Mouse (Mus musculus) hindbrain, embryonic 15.5 days (tissue): ENCODE measurements at regions not wholly inside any gene's neighbourhood (a gene's known extent, or its start where the extent isn't known, plus 50 kb on each side); places are given as distances from the start of the nearest gene placed in this dataset.

ENCODE experiments used
- ATAC-seq: fragments of 200-750 bp; cut with Nextera tagmentation; 2 replicates; pipeline ENCODE4 v1.8.0; 2017; ENCODE audit warnings: low read depth, moderate number of reproducible peaks, moderate TSS enrichment; ENCODE audit not compliant: low FRiP score
- H3K27ac ChIP-seq: fragments of 300-500 bp; sonication (generic); replicated peaks from 2 replicates; pipeline ENCODE4 v1.5.1; 2015; ENCODE audit warnings: mild to moderate bottlenecking, inconsistent platforms
- H3K27me3 ChIP-seq: fragments of 300-500 bp; sonication (generic); 2 replicates; pipeline ENCODE4 v1.6.1; 2015; ENCODE audit warnings: control low read depth, inconsistent platforms
- H3K36me3 ChIP-seq: fragments of 300-500 bp; sonication (generic); 2 replicates; pipeline ENCODE4 v1.6.1; 2015; ENCODE audit warnings: control low read depth, inconsistent platforms
- H3K4me1 ChIP-seq: fragments of 300-500 bp; sonication (generic); replicated peaks from 2 replicates; pipeline ENCODE4 v1.6.1; 2015; ENCODE audit warnings: control low read depth, inconsistent platforms
- H3K4me2 ChIP-seq: fragments of 300-500 bp; sonication (generic); 2 replicates; pipeline ENCODE4 v1.6.1; 2015; ENCODE audit warnings: moderate library complexity, mild to moderate bottlenecking, inconsistent platforms
- H3K4me3 ChIP-seq: fragments of 300-500 bp; sonication (generic); 2 replicates; pipeline ENCODE4 v1.5.1; 2015; ENCODE audit warnings: mild to moderate bottlenecking, inconsistent platforms
- H3K9ac ChIP-seq: fragments of 300-500 bp; sonication (generic); 2 replicates; pipeline ENCODE4 v1.6.1; 2015; ENCODE audit warnings: inconsistent platforms
- H3K9me3 ChIP-seq: fragments of 300-500 bp; sonication (generic); 2 replicates; pipeline ENCODE4 v1.6.1; 2016; ENCODE audit warnings: control low read depth, inconsistent platforms
- WGBS: fragments of 180-500 bp; shearing (Covaris S2); methylation state at CpG from one replicate; pipeline ENCODE4 v1.1.7; 2015; 5-methylcytosine and 5-hydroxymethylcytosine counted together

DNA sequence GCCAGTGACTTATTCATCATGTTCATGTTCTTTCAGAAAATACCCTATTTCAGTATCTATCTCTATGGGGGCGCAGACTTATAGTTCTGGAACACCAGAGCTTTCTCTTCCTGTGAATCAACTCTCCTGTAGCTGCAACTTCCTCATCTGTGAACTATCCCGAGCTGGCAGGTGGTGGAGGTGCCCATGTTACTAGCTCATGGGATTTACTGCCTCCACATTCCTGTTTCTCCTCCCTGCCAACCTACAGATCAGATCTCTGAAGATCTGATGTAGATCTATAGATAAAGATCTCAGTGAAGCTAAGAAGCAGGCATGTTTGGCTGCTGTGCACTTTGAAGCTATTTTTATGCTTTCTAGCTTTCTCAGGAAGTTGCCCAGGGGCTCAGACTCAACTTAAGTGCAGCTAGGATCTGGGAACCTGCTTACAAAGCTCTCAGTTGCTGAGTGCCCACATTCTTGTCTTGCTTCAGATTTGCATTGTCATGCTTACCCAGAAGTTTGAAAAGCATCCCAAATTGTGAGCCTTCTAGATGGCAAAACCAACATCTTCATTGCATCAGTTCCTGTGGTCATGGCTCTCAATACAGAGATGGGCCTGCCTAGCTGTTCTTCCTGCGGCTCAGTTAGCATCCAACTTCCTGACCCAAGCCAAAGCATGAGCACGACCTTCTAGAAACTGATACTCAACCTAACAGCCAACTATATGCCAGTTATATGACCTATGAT is 156.1 kb upstream of the Nrp1 start:
- no peaks in the 10 kb centered on the region for H3K36me3 ChIP-seq
- ATAC-seq = no peak
- H3K4me3 ChIP-seq = no peak overlapping the region
- no peaks in the 10 kb centered on the region for H3K9me3 ChIP-seq
- H3K27me3 ChIP-seq = no peaks in the 10 kb centered on the region
- H3K4me1 ChIP-seq = no peaks in the 10 kb centered on the region
- 83% methylated on average over 4 of the region's 4 CpGs for WGBS
- no peak overlapping the region for H3K4me2 ChIP-seq
- no peak overlapping the region for H3K27ac ChIP-seq
- no peak overlapping the region for H3K9ac ChIP-seq

DNA sequence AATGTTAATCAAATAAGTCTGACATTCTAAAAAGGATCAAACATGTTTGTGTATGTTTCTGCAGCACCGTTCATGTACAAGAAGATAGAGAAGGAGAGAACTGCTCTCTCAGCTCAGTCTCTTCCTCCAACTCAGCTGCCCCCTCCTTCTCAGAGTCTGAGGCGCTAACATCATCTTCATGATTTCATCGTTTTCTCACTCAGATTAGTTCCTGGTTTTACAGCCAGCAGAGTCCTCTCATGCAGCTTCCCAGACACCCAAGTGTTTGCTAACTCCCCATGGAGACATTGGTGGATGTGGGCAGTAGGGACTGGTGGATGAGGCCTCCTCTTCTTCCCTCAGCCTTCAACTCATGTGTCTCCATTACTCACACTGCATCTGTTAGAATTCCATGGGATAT is 153.6 kb upstream of the Nrp1 start:
- Histone ChIP-seq H3K4me1 (no peaks in the 10 kb centered on the region), H3K9me3 (no peaks in the 10 kb centered on the region), H3K27me3 (no peaks in the 10 kb centered on the region), H3K36me3 (no peaks in the 10 kb centered on the region), H3K4me2 (no peak overlapping the region), H3K9ac (no peak overlapping the region), H3K4me3 (no peak overlapping the region), H3K27ac (no peak overlapping the region)
- ATAC-seq = no peak
- 85% methylated on average over 3 of the region's 3 CpGs for WGBS

DNA sequence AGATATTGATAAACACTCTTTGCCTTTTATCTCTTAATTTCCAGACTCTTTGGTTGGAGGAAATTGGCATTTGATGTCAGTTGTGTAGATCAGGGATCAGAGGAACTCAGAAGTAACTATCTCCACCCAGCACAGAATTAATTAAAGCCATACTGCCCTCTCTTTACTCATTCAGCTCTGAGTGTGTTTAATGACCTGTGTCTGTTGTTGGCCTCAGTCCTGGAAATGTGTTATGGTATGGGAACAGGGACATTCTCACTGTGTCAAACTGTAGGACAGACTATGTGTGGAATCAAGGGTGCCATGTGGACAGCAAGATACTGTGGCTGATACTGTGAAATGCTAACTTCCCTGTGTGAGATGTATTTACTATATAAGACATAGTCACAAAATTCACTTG is 151.3 kb upstream of the Nrp1 start:
- no peaks in the 10 kb centered on the region for H3K36me3 ChIP-seq
- H3K4me3 ChIP-seq = no peak overlapping the region
- no peaks in the 10 kb centered on the region for H3K9me3 ChIP-seq
- H3K4me1 ChIP-seq = no peaks in the 10 kb centered on the region
- H3K27me3 ChIP-seq = no peaks in the 10 kb centered on the region
- H3K4me2 ChIP-seq = no peak overlapping the region
- H3K27ac ChIP-seq = no peak overlapping the region
- H3K9ac ChIP-seq = no peak overlapping the region
- no peak for ATAC-seq

DNA sequence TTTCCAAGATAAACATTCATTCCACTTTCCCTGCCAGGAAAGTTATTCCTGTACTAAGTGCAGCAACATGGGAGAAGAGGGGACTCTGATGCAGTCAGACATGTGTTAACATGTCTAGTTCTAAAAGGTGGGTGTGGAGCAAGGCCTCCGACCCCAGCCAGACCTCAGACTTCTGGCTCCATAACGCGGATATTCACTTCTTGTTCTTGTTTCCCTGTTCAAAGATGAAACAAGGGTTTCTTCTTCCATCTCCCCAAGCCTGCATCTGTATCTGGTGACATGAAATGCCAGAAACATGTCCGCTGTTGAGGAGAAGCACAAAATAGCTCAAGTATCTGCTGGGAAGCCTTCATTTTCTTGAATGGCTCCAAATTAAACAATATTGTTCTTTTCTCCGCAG is 147.6 kb upstream of the Nrp1 start:
- Histone ChIP-seq H3K36me3 (no peaks in the 10 kb centered on the region), H3K4me2 (no peak overlapping the region), H3K9ac (no peak overlapping the region), H3K4me1 (no peaks in the 10 kb centered on the region), H3K27me3 (no peaks in the 10 kb centered on the region), H3K9me3 (no peaks in the 10 kb centered on the region), H3K27ac (no peak overlapping the region), H3K4me3 (no peak overlapping the region)
- ATAC-seq = no peak
- WGBS = 89% methylated on average over 5 of the region's 5 CpGs

DNA sequence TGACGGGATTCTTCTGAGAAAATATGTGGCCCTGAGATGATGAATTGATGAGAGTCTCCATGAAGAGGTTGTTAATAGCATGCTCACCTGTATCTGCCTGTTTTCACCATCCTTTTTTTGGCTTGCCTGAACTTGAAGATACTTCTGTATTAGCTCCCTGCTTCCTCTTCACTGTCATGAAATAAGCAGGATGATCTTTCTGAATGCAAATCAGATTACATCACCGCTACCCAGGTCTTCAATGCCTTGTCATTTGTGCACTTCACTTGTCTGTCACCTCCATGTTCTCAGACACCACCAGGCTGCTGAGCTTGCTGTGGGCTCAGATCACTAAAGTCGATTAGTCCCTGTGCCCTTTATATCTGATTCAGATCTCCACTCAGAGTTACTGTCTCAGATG is 146.2 kb upstream of the Nrp1 start:
- Histone ChIP-seq H3K27ac (no peak overlapping the region), H3K36me3 (no peaks in the 10 kb centered on the region), H3K9ac (no peak overlapping the region), H3K4me3 (no peak overlapping the region), H3K9me3 (no peaks in the 10 kb centered on the region), H3K4me1 (no peaks in the 10 kb centered on the region), H3K27me3 (no peaks in the 10 kb centered on the region), H3K4me2 (no peak overlapping the region)
- no peak for ATAC-seq
- WGBS = 80% methylated on average over 3 of the region's 3 CpGs

DNA sequence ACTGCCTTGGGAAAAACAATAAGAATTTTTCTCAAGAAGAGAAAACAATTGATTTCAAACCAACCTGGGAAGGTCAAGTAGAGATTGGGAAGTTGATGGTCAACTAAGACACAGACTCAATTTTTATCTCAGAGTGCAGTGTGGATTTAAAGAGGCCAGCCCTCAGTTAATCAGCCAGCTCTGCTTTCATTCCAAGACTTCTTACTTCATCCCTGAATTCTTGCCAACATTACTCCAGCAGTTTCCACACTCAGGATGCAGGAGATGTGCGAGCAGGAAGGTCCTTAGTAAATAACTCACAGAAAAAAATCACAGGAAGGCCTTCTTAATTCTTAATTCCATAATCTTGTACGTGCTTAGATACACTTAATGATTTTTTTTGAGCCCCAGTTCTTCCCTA is 144.1 kb upstream of the Nrp1 start:
- H3K9me3 ChIP-seq = no peaks in the 10 kb centered on the region
- no peak overlapping the region for H3K9ac ChIP-seq
- no peaks in the 10 kb centered on the region for H3K4me1 ChIP-seq
- no peaks in the 10 kb centered on the region for H3K27me3 ChIP-seq
- WGBS = 86% methylated on average over 2 of the region's 2 CpGs
- no peak for ATAC-seq
- H3K36me3 ChIP-seq = no peaks in the 10 kb centered on the region
- no peak overlapping the region for H3K4me2 ChIP-seq
- no peak overlapping the region for H3K4me3 ChIP-seq
- no peak overlapping the region for H3K27ac ChIP-seq

DNA sequence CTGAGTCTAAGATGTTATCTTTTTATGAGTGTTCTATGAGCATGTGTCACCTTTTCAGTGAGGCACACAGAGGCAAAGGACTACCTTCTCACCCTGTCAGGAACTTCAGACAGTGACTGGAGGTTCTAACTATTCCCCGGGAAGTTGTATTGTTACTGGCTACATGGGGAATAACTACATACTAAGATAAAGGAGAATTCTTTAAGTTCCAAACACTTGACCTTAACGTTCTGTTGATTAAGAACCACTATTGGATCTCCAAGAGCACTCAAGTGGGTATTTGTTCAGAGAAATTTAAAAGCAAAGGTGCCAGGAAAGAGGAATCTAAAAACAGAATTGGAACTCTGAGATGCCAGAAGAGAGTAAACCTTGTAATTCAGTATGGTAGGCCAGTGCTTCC is 139.5 kb upstream of the Nrp1 start:
- Histone ChIP-seq H3K4me3 (no peak overlapping the region), H3K9me3 (no peaks in the 10 kb centered on the region), H3K27ac (no peak overlapping the region), H3K27me3 (no peaks in the 10 kb centered on the region), H3K4me1 (no peaks in the 10 kb centered on the region), H3K36me3 (no peaks in the 10 kb centered on the region), H3K4me2 (no peak overlapping the region), H3K9ac (no peak overlapping the region)
- 88% methylated on average over 2 of the region's 2 CpGs for WGBS
- ATAC-seq = no peak

DNA sequence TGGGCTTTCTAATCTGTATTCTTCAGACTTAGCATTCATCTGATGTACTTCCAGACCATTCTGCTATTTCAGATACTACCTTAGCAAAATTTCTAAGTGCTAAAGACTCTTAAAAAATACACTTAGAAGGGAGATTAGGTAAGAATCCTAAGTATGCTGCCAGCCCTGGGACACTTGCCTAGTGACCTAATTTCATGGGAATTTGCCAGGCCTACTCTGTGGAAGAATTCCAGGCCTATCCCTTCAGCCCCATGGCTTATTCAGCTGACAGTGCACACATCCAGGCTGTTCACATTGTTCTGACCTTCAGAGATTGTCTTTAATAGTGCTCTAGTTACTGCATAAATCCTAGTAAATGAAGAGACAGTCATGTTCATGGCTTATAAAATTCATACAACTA is 138.9 kb upstream of the Nrp1 start:
- Histone ChIP-seq H3K9ac (no peak overlapping the region), H3K27ac (no peak overlapping the region), H3K4me1 (no peaks in the 10 kb centered on the region), H3K36me3 (no peaks in the 10 kb centered on the region), H3K27me3 (no peaks in the 10 kb centered on the region), H3K9me3 (no peaks in the 10 kb centered on the region), H3K4me3 (no peak overlapping the region), H3K4me2 (no peak overlapping the region)
- no peak for ATAC-seq

DNA sequence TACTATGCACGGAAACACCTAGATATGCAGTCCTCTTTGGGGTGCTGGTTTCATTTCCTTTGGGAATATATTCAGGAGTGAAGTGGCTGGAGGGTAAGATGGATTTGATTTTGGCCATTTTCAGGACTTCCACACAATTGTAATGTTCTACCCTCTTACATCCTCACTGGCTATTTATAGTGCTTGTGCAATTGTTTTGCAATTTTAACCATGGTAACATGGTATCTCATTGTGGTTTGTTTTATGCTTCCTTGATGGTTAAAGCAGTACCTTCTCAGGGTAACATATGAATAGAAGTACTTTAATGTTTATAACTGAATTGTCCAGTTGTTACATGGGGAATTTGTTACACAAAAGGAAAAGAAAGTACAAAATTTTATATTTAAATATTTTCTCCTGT is 135.3 kb upstream of the Nrp1 start:
- Histone ChIP-seq H3K27ac (no peak overlapping the region), H3K4me3 (no peak overlapping the region), H3K27me3 (no peaks in the 10 kb centered on the region), H3K4me1 (no peaks in the 10 kb centered on the region), H3K9ac (no peak overlapping the region), H3K9me3 (no peaks in the 10 kb centered on the region), H3K36me3 (no peaks in the 10 kb centered on the region), H3K4me2 (no peak overlapping the region)
- no peak for ATAC-seq
- WGBS = 86% methylated on average over 1 of the region's 1 CpGs

DNA sequence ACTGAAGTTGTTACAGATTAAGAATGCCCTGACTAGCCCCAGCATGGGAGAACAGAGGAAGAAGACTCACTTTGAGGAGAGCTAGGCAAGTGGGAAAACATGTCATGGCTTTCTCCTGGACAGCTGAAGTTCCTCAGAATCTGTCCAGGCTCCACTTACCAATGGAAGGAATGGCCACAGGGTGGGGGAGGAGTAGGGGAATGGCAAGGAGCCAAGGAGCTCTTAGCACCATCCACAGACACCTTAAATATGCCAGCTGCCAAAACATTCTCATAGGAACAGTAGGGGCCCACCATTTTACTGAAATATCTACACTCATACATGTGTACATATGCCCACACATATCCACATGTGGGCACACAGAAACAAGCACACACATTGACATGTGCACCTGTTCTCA is 134.9 kb upstream of the Nrp1 start:
- Histone ChIP-seq H3K36me3 (no peaks in the 10 kb centered on the region), H3K27ac (no peak overlapping the region), H3K4me3 (no peak overlapping the region), H3K4me2 (no peak overlapping the region), H3K9ac (no peak overlapping the region), H3K9me3 (no peaks in the 10 kb centered on the region), H3K27me3 (no peaks in the 10 kb centered on the region), H3K4me1 (no peaks in the 10 kb centered on the region)
- ATAC-seq = no peak

DNA sequence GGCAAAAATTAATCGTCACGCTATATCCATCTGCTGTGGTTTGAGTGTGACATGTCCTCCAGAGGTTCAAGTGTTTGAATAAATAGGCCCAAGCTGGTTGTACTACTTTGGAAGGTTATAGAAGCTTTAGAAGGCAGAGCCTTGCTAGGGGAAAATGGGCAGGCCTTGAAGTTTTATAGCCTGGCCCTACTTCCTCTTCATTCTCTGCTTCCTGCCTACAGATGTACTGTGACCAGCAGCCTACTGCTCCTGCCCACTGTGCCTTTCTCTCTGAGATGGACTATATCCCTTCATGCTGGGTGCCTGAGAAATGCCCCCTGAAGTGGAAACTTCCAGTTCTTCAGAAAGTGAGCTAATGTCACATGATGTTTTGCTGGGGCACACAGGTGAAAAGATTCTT is 133.3 kb upstream of the Nrp1 start:
- WGBS = 96% methylated on average over 2 of the region's 2 CpGs
- Histone ChIP-seq H3K27ac (no peak overlapping the region), H3K9ac (no peak overlapping the region), H3K27me3 (no peaks in the 10 kb centered on the region), H3K36me3 (no peaks in the 10 kb centered on the region), H3K9me3 (no peaks in the 10 kb centered on the region), H3K4me1 (no peaks in the 10 kb centered on the region), H3K4me2 (no peak overlapping the region), H3K4me3 (no peak overlapping the region)
- no peak for ATAC-seq

DNA sequence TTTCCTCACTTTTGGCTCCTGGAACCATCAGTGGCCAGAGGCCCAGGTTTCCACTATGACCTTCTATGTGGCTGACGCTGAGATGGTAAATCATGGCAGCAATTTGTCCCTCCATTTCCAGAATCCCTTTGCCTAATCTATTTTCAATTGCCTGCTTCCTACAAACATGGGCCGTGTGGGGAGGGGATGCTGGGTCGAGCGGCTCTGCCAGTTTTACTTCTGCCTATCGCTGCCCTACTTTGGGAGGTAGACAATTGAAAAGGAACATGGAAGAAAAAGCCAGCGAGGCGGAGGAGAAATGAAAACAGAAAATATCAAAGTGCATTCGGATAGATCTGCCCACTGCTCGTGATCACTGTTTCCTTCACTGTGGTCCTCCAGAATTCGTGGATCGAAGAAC is 123.3 kb upstream of the Nrp1 start:
- WGBS = 88% methylated on average over 11 of the region's 11 CpGs
- Histone ChIP-seq H3K27me3 (no peaks in the 10 kb centered on the region), H3K4me3 (no peak overlapping the region), H3K4me2 (no peak overlapping the region), H3K36me3 (no peaks in the 10 kb centered on the region), H3K9me3 (no peaks in the 10 kb centered on the region), H3K9ac (no peak overlapping the region), H3K27ac (no peak overlapping the region), H3K4me1 (no peaks in the 10 kb centered on the region)
- ATAC-seq = no peak

DNA sequence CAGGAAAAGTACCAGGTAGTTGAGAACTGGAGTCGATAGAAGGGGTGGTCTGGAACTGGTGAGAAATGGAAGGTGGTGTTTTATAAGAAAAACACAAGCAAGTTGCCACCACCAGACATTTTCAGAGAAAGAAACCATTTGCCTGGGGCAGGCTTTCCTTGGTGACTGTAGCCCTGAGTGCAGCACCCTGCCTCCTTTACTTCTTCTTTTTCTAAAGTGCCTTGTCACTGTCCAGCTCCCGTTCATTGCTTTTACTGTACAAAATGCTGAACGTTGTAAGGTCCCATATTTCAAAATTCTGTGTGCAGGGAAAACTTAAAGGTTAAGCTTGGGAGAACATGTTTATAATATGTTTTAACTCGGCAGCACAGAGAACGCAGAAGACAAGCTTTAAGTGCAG is 122.9 kb upstream of the Nrp1 start:
- Histone ChIP-seq H3K9ac (no peak overlapping the region), H3K4me2 (no peak overlapping the region), H3K36me3 (no peaks in the 10 kb centered on the region), H3K9me3 (no peaks in the 10 kb centered on the region), H3K27ac (no peak overlapping the region), H3K4me1 (no peaks in the 10 kb centered on the region), H3K4me3 (no peak overlapping the region), H3K27me3 (no peaks in the 10 kb centered on the region)
- ATAC-seq = no peak
- 83% methylated on average over 5 of the region's 5 CpGs for WGBS
